Mouse (Mus musculus): ENCODE results near the gene Ctdnep1.
A peak's percentile ranks its signal among the peaks of the same experiment; 100 is the strongest.
"Not testable (repeated sequence)": the region's sequence is repeated elsewhere in the genome, so short reads cannot be mapped to it uniquely, and the experiment has no call there.

The Ctdnep1 gene

DNA sequence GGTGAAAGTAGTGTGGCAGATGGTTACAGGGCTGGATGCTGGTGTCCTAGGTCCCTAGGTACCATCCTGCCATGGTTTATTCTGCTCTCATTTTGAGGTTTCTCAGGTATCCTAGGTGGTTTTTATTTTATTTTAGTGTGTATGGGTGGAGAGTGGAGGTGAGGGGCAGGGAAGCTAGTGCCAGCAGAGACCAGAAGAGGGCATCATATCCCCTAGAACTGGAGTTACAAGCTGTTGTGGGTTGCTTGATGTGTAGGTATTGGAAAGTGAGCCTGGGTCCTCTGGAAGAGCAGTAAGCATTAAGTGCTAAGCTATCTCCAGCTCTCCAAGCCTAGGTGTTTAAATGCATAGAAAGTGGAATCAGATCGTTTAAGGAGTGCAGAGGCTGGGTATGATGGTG, 28.7 kb upstream of the Ctdnep1 start:
- DNase-seq, result no peak

DNA sequence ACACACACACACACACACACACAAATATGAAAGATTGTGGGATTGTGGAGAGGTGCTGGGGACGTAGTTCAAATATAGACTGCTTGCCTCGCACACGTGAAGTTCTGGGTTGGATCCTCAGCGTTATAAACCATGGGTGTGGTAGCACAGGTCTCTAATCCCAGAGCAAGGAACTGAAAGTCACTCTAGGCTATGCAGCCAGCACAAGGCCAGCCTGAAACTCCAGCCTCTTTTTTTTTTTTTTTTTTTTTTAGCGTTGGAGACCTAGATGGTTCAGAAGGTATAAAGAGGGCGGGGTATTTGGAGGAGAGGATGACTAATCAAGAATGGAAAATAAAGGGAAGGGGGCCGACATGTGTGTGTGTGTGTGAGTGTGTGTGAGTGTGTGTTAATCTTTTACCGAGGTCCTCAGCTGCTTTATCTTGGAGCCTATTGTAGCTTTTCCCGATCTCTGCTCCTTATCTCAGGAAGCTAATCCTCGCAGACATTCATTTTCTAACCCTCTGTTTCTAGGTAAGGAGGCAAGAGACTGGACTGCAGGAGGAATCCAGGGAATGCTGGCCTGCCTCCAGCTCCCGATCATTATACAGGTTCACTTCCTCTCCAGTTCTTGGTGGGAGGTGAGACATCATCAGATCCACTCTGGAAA, 27.6 kb upstream of the Ctdnep1 start:
- no peak for DNase-seq

DNA sequence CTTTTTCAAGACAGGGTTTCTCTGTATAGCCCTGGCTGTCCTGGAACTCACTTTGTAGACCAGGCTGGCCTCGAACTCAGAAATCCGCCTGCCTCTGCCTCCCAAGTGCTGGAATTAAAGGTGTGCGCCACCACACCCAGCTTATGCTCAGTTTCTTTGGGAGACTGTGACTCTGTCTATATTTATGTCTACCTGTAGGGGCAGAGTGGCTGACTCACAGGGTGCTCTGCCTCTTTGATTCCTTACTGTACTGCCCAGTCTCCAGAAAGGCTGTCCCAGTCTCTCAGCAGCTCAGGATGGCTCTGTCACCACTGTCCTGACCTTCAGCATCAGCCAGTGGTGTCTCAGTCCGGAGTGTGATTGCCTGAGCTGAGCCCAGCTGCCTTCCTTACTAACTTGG, 25.3 kb upstream of the Ctdnep1 start:
- DNase-seq, result not testable (repeated sequence)

DNA sequence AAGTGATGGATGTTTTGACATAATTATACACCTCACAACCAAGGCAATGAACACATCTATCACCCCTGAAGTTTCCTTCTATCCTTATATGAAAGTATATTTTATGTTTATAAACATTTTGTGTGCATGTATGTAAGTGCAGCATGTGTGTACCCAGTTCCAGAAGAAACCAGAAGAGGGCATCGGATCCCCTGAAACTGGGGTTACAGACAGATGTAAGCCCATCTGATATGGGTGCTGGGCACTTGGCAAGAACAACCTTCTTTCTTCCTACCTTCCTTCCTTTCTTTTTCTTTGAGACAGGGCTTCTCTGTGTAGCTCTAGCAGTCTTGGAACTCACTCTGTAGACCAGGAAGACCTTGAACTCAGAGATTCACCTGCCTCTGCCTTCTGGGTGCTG, 24.7 kb upstream of the Ctdnep1 start:
- no peak for DNase-seq

DNA sequence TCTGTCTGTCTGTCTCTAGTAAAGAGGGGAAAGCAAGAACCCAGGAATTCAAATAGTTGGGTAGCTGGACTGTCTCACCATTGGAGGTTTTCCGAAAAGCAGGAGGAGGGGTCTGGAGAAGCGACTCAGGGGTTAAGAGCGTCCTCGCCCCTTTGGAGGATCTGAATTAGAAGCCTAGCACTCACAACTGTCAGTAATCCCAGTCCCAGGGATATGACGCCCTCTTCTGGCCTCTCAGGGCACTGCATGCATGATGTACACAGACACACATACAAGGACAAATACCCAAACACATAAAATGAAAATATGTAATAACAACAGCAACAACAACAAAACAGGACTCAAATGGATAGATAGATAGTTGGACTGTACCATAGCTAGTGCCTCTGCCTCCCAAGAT, 20.3 kb upstream of the Ctdnep1 start:
- no peak for DNase-seq

DNA sequence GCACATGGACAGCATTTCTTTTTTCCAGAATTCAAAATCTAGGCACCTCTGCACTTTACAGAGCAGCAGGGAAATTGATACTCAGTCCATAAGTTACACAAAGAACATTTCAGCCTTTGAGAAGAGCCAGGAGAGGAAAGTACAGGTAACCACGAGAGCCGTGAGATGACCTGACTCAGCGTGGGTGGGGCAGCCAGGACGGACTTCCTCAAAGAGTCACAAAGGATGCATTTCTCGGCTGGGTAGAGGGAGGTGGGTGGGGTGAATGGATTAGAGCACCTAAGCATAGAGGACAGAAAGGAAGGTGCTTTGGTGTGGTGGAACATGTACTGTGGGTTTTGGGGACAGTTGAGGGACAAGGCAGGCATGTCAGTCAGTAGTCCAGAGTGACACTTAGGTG, 19.1 kb upstream of the Ctdnep1 start:
- no peak for DNase-seq

DNA sequence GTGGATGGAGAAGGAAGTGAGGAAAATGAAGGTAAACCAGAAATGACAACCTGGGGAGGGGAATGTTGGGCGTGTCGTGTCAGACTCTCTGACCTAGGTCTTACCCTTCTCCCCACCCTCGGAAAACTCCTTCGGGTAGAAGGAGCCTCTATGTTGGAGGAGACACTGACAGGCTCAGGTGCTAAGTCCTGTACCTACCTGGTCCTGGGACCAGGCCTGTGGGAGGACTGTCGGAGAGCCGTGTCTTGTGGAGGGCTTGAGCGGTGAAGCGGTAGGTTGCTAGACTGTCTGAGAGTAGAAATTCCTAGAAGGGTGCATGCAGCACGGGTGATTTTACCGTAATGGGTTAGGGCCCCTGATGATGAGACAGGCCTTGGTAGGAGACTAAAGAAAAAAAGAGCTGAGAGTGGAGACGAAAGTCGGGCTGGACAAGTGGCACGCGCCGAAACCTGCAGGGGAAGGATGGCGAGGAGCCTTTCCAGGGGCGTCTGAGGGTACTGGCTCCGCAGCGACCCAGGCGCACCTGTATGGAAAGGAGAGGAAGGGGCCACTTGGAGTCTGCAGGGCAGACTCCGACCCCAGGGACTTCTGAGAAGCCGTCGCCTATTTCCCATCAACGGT, 16.2 kb upstream of the Ctdnep1 start, which contains the start of gene Cldn7:
Gene Cldn7, plus strand, starts transcription at position 130 of the 621 bp plus-strand sequence.
- DNase-seq, result no peak

DNA sequence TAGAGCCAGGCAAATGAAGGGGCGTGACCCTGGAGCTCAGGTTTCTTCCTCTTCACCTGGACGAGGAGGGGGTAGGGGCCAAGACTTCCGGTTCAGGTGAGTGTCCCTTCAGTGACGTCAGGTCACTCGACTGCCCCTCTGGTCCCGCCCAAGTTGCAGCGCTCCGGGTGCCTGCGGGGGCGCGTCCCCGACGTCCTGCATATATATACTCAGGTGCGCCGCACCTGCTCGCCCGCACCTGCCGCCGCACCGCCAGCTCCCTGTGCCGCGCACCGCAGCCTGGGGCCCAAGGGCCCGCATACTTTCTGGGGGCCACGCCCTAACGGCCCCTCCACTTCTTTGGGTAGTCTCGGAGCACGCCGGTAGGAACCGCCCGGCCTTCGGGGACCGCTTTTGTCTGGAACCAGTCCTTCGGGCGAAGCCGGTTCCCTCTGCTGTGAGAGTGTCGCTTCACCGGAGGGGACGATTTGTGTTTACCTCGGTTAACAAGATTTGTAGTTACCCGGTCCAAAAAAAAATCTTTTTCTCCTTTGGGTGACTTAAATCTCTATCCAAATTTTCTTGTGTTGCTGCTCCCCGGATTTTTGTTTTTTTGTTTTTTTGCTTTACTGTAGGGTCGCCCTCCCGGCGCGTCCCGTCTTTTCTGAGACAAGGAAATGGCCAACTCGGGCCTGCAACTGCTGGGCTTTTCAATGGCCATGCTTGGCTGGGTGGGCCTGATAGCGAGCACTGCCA, 15.5 kb upstream of the Ctdnep1 start:
- DNase-seq, result no peak

DNA sequence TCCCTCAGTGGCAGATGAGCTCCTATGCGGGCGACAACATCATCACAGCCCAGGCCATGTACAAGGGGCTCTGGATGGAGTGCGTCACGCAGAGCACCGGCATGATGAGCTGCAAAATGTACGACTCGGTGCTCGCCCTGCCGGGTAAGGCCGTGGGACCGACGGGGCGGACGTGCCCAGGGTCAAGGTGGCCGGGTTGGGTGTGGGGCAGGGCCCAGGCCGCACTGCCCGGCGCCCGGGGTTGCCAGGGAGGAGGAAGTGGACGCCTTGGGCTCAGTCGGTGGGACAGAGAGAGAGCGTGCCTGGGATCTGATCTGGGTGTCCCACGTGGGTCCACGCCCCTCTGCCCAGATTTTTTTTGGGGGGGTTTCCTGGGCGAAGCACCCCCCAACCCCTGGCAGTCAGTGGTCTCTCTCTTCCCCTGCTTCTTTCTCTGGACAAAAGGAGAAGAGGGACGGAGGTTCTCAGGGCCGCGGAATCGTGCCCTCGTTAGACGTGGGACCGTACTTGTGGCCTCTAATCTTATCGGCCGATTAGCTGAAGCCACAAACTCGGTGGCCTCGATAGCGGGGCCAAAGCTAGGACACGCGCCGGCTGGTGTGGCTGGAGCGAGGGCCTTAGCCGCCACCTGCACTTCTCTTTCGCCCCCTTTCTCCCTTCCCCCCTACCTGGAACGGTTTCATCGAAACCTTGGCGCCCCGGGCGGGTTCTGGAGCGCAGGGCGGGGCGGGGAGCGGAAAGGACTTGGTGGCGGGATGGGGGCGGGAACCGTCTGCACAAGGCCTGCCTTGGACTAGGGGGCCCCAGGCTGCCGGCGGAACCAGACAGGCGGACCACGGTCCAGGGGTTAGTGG, 14.7 kb upstream of the Ctdnep1 start:
- no peak for DNase-seq

DNA sequence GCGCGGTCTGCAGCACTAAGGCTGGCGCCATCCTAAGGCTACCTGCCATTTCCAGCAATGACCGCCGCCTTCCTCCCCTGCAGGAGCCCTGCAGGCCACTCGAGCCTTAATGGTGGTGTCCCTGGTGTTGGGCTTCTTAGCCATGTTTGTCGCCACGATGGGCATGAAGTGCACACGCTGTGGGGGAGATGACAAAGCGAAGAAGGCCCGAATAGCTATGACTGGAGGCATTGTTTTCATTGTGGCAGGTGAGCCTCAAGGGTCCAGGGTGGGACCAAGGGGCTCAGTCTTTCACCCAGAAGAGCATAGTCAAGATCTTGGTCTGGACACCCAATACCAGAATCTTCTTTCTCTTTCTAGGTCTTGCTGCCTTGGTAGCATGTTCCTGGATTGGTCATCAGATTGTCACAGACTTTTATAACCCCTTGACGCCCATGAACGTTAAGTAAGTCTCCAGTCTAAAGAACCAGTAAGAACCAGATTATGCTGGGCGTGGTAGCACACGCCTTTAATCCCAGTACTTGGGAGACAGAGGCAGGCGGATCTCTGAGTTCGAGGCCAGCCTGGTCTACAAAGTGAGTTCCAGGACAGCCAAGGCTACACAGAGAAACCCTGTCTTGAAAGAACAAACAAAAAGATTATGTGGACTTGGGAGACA, 14.0 kb upstream of the Ctdnep1 start:
- DNase-seq, result no peak

DNA sequence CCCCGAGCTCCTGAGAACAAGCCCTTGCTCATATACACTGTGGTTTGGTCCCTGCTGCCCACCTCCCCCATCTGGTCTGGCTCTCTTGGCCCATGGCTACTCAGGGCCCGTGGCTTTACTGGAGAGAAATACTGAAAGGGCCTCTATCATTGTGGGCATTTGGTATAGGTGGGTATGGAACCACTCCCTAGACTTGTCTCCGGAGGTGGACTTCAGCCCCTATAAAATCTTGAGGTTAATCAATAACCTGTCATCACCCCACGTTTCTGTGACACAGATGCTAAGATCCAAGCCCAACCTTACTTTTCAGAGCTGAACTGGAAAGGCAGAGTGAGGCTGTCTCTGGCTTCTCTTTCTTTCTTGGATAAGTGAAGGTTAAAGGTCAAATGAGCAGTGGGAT, 12.2 kb upstream of the Ctdnep1 start:
- no peak for DNase-seq

DNA sequence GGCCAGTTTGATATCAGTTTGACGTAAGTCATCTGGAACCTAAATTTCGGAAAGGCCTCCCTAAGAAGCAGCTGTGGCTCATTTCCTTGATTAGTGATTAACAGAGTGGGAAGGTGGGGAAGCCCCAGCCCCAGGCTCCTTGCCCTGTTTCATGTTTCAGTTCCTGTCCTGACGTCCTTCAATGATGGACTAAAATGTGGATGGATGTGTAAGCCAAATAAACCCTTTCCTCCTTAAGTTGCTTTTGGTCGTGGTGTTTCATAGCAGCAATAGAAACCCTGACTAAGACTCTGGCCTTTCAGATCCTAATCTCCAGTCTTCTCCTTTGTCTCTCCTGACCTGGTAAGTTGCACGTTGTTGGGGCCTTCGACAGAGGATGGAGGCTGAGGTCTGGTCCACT, 10.7 kb upstream of the Ctdnep1 start:
- DNase-seq, result no peak

DNA sequence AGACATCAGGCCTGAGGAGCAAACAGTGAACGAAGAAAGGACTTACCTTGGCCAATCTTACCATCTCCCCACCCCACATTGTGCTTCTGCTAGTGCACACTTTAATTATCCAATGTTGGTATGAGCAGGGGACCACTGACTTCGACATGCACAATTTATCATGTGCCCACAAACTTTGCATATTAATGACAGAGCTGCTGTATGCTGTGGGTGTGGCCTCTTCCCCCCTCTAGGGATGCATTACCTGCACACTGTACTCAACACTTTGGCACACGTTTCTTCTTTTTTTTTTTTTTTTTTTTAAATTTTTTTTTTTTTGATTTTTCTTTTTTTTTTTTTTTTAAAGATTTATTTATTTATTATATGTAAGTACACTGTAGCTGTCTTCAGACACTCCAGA, 10.2 kb upstream of the Ctdnep1 start:
- no peak for DNase-seq

DNA sequence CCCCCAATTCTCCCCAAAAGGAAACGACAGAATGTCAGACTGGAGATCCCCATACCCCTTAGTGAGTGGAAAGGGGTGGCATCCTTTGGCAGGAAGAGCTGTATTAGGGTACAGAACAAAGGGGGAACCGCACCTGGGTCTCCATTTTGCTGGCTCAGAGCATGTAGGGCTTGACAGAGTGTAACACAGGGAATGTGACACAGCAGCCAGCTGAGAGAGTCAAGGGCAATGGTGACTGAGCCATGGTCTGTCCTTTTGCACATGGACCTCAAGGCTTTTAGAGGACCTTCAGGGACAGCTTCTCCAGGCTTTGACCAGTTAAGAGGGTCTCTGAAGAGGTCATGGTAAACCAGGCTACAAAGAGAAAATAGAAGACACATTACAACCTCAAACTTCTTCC, 6.0 kb upstream of the Ctdnep1 start:
- DNase-seq, result no peak

DNA sequence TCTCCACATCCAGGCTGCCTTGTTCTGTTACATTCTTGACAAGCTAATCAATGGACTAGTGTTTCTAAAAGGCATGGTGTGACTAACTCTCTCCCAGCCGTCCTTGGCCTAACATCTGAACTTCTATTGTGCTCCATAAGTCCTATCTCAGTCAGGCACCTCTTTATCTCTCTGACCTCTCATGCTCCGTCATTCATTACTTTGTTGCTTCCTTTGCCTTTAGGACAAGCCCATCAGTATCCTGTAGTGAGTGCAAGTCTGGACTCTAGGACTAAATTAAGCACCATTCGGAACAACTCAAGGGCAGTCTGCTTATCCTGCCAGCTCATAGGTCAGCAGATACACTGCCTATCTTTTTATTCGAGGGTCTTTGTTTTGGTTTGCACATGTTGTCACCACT, 4.7 kb upstream of the Ctdnep1 start:
- DNase-seq, result no peak

DNA sequence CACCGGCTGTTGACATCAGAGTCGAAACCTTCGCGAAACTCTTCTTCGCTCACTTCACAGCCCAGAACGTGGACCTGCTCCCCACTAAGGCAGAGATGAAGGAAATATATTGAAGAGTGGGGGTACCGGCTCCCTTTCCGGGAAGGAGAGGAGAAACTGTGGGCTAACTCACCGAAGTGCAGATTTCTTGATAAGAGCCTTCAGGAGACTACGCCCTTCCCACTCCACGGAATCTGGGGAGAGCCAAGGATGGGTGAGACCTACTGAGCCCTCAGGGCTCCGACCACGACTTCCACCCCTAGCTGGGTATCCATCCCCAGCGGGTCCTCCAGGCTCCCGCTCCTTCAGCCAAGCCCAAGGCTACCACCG, 1.1 kb upstream of the Ctdnep1 start:
- DNase-seq, result no peak

DNA sequence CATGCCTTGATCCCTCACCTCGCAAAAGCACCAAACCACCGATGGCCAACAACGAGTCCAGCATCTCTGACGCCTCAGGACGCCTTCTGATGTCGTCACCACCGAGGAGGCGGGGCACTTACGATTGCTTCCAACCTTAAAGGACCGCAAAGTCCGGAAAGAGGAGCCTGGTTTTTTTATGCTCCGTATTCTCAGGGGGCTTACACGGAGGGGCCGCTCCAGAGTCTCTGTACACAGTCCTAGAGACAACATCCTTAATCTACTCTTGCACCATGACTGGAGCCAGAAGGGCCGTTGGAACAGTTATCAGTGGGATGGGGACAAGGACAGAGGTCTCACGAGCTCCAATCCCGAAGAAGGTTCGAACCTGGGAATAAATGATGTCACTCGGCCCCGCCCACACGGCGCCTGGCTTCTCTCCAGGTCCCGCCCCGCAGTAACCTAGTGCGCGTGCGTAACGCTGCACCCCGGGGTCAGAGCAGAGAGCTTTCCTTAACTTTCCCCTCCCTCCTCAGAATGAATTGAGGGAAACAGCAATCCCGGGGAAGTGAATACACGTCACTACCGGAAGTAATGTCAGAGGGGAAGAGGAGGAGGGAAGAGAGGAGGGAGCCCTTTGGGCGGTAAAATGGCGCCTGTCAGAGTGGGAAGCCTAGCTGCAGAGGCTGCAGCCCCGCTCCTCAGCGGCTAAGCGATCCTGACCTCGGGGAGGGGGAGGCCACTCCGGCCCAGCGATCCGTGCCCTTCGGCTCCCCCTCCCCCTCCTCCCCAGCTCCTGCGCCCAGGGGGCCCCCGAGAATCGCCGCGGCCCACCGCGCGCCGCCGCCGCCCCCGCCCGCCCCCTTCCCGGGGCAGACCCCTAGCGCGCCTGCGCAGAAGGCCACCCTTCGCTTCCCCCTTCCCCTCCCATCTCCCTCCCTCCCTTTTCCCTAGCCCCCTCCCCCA, 488 bp upstream of the Ctdnep1 start:
- DNase-seq, result peak; percentile 99

DNA sequence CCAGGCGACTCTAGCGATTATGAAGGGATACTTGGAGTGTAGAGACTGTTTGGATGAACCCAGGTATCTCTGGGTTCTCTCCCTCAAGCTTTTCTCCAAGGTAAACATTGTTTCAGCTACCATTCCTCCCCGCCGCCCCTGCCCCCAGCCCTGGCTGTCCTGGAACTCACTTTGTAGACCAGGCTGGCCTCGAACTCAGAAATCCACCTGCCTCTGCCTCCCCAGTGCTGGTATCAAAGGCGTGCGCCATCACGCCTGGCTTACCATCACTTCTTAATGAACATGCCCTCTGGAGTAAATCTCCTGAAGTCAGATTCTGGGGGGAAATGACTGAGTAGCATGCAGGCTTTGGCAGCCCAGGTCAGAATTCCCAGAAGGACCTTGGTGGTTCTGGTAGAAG, 1.3 kb downstream of the Ctdnep1 start, which contains the start of gene Elp5:
Gene Elp5, minus strand, starts transcription at position 293 of the 400 bp plus-strand sequence.
- DNase-seq, result no peak

DNA sequence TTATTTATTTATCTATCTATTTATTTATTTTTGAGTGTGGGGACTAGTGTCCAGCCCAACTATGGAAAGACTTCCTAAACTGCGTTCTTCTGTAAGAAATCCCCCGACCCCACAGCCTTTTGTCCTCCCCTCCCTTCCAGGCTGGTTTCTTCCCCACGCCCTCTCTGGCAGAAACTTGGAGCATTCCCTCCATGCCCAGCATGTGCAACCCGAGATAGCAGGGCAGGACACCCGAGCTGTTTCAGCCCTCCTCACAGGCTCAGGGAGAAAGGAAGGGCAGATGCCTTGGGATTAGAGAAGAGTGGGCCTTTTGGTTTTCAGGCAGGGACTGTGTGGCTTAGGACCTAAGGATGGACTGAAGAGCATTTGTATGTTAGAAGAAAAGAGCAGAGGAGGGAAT, 1.9 kb downstream of the Ctdnep1 start:
- DNase-seq, result no peak

DNA sequence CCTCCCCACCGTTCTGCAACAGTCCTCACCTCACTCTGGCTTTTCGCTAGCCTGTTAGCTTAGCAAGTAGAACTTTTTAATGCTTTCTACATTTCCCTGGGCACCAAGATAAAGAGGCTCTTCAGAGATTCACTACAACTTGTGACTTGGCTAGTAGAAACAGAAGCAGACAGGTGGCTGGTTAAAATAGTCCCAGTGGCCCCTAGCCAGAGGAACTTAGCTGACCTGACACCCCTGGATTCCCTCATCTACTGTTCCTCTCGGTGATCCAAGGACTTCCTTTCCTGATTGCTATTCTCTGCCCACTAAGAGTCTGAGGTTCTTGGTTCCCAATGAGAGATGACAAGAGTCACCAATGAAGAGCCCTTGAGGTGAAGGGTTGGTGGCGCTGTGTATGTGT, 2.4 kb downstream of the Ctdnep1 start:
- DNase-seq, result no peak

DNA sequence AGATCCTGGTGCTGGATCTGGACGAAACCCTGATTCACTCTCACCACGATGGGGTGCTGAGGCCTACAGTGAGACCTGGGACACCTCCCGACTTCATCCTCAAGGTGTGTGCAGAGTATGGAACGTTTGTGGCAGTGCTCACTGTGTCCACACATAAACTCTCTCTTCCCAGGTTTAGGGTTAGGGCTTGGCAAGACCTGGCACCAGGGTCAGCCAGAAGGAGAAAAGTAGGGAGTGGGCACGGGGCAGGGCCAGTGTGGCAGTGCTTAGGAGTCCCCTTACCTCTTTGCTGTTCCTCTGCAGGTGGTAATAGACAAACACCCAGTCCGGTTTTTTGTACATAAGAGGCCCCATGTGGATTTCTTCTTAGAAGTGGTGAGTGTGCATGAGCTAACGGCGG, 3.5 kb downstream of the Ctdnep1 start:
- no peak for DNase-seq

DNA sequence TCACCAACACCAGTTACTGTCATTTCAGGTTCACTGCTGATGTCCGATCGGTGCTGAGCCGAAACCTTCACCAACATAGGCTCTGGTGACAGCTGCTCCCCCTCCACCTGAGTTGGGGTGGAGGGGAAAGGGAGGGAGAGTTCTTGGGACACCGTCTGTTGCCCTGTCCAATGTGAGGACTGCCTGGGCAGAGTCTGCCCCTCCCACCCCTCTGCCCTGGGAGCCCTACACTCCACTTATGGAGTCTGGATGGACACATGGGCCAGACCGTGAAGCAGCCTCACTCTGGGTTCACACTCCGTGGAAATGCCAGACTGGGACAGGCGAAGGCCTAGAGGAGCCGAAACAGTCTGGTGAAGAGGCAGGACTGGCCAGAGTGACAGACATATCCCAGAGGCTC, 9.0 kb downstream of the Ctdnep1 start:
- DNase-seq, result no peak
